8 mouse cellular contexts compared by ENCODE assay signal in the genomic region with DNA sequence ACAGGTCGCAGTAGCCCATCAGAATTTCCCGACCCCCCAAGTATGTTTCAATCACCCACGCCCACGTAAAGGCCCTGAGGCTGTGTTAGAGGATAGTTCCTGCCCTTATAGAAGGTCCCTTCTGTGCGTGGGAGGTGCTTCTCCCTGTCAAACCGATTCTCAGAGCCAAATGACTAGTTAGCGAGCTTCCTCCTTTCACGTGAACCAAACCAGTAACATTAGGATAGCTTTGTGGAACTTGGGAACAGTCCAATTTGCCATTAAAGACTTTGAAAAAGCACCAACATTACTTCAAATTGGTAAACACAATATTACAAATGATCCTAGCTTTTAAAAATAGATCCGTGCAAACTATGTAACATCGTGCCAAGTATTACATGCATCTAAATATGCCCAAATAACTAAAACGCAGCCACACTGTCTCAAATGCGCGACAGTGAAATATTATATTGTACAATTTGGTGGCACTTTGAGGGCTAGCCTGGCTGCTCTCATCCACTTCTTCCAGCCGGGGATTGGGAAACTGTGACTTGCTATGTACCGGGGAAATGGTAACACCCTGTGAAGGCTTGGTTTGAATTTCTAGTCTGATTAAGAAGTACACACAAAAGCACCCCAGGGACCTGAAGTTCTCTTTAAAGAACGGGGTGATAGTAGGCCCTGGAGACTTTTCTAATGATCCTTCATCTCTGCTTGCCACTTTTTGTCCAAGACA. TPM values are rescaled to one million over a fixed set of nuclear protein-coding genes. Genes with fewer than 3 reads are reported as not detected.
DNase-seq lines count a peak whose midpoint lies in the region; ATAC-seq and TF ChIP-seq lines count a peak whose summit lies in the region.

No protein-coding gene starts in this region.

- H3K4me3 ChIP-seq in ES-E14 (ENCODE audit: insufficient read depth in 1 of 2, low read depth in 1 of 2, low read length in 2 of 2, poor library complexity in 1 of 2, severe bottlenecking in 1 of 2): peak overlapping the region; percentile 51 to 62
- H3K4me3 ChIP-seq in embryonic facial prominence, embryonic 13.5 days: peak overlapping the region; percentile 43
- peak overlapping the region; percentile 43 for H3K4me3 ChIP-seq in hindbrain, embryonic 16.5 days (ENCODE audit: low read length)

- H3K4me1 ChIP-seq in ES-E14 (ENCODE audit: control insufficient read depth in 2 of 2, insufficient read depth in 2 of 2, low read length in 2 of 2, poor library complexity in 1 of 2): peaks cover 4 to 6% of the 10 kb centered on the region in 2 experiments; a peak in 3 of 4 replicates
- peaks cover 38% of the 10 kb centered on the region for H3K4me1 ChIP-seq in embryonic facial prominence, embryonic 13.5 days
- H3K4me1 ChIP-seq in hindbrain, embryonic 16.5 days (ENCODE audit: control insufficient read depth, insufficient read depth, low read depth, low read length): peaks cover 12% of the 10 kb centered on the region

- no peak overlapping the region for H3K27ac ChIP-seq in ES-E14 (ENCODE audit: insufficient read depth, low read depth, low read length, poor library complexity, severe bottlenecking)
- H3K27ac ChIP-seq in embryonic facial prominence, embryonic 13.5 days: no peak overlapping the region; the same call in 1 of the 2 replicates
- no peak overlapping the region for H3K27ac ChIP-seq in hindbrain, embryonic 16.5 days (ENCODE audit: low read depth, low read length)

- in situ Hi-C loops in ES-E14 (cut with MboI; ENCODE audit: low sequenced_read_pairs in 2 of 2, unreplicated experiment in 2 of 2): no loop called here

- no peaks in the 10 kb centered on the region for H3K9me3 ChIP-seq in ES-E14 (ENCODE audit: control insufficient read depth, insufficient read depth, low read depth, low read length)
- no peaks in the 10 kb centered on the region for H3K9me3 ChIP-seq in embryonic facial prominence, embryonic 13.5 days
- H3K9me3 ChIP-seq in hindbrain, embryonic 16.5 days (ENCODE audit: control insufficient read depth, low read length): no peaks in the 10 kb centered on the region

- WGBS in embryonic facial prominence, embryonic 13.5 days: 36% methylated on average over 16 of the region's 16 CpGs
- WGBS in hindbrain, embryonic 16.5 days: 45% methylated on average over 16 of the region's 16 CpGs

- peaks cover 38% of the 10 kb centered on the region for H3K27me3 ChIP-seq in embryonic facial prominence, embryonic 13.5 days
- H3K27me3 ChIP-seq in hindbrain, embryonic 16.5 days (replicated peaks; ENCODE audit: control insufficient read depth, insufficient read depth, low read length): peaks cover 3% of the 10 kb centered on the region

- DNase-seq in ES-E14 (ENCODE audit: low read depth, low spot score): no peak
- peak; percentile 57 for DNase-seq in lung, postnatal 36 days
- no peak for DNase-seq in thymus, adult 18-20 months
- DNase-seq in gastrocnemius, postnatal 4 days (ENCODE audit: low spot score in 2 of 2): no peak
- no peak for DNase-seq in urinary bladder, postnatal 4 days (ENCODE audit: low spot score in 2 of 2)

- no peaks in the 10 kb centered on the region for H3K36me3 ChIP-seq in ES-E14 (ENCODE audit: control insufficient read depth, insufficient read depth, low read length, poor library complexity, severe bottlenecking)
- peaks cover 5% of the 10 kb centered on the region; the same call in 1 of the 2 replicates for H3K36me3 ChIP-seq in embryonic facial prominence, embryonic 13.5 days
- no peaks in the 10 kb centered on the region for H3K36me3 ChIP-seq in hindbrain, embryonic 16.5 days (ENCODE audit: control insufficient read depth, insufficient read depth, low read length)

- ATAC-seq in embryonic facial prominence, embryonic 13.5 days (ENCODE audit: insufficient number of reproducible peaks, insufficient read depth, low FRiP score, low TSS enrichment, low read depth): no peak
- no peak for ATAC-seq in hindbrain, embryonic 16.5 days
- ATAC-seq in frontal cortex, adult (ENCODE audit: low TSS enrichment): no peak

- H3K9ac ChIP-seq in ES-E14 (ENCODE audit: insufficient read depth, low read depth, low read length, poor library complexity, severe bottlenecking): no peak overlapping the region
- H3K9ac ChIP-seq in embryonic facial prominence, embryonic 13.5 days: peak overlapping the region; percentile 54; the same call in 1 of the 2 replicates
- no peak overlapping the region; the same call in 1 of the 2 replicates for H3K9ac ChIP-seq in hindbrain, embryonic 16.5 days (ENCODE audit: low read depth, low read length)

- H3K4me2 ChIP-seq in embryonic facial prominence, embryonic 13.5 days: peak overlapping the region; percentile 76
- peak overlapping the region; percentile 84 for H3K4me2 ChIP-seq in hindbrain, embryonic 16.5 days (ENCODE audit: low read length)

TF ChIP-seq in ES-E14, 5 proteins besides CTCF, POLR2A, EP300 and RAD21:
- no peak for TF ChIP-seq MAFK (IDR thresholded peaks at IDR 0.05; ENCODE audit: insufficient read depth, low read depth, low read length)
- TF ChIP-seq HCFC1 (IDR thresholded peaks at IDR 0.05; ENCODE audit: borderline replicate concordance, insufficient read depth, low read length): no peak
- TF ChIP-seq ZNF384 (IDR thresholded peaks at IDR 0.05; ENCODE audit: low read depth, low read length): no peak
- no peak for TF ChIP-seq ZC3H11A (IDR thresholded peaks at IDR 0.05; ENCODE audit: borderline replicate concordance, low read depth, low read length)
- TF ChIP-seq CHD2 (IDR thresholded peaks at IDR 0.05; ENCODE audit: low read depth, low read length): no peak

RNA-seq across cellular contexts. Expression of gene Rabif, which starts 19.6 kb away (rescaled TPM):
- 23.3 and 24.9 TPM in 2 replicates for total RNA-seq in ES-E14 (2012; rRNA removed)
- 41.1 and 41.6 TPM in 2 replicates for polyA plus RNA-seq in embryonic facial prominence, embryonic 13.5 days (2015; fragmentation: Nextera tagmentation; extraction: Ambion mirVana)
- 78.8 and 81.5 TPM in 2 replicates for polyA plus RNA-seq in hindbrain, embryonic 16.5 days (2015; fragmentation: Nextera tagmentation; extraction: Ambion mirVana)
- total RNA-seq in gastrocnemius, postnatal 4 days (2021): 10 to 100 TPM; 12.0 to 13.5 TPM

RNA-seq across cellular contexts. Expression of gene Mgat4e, which starts 35.4 kb away (rescaled TPM):
- total RNA-seq in ES-E14 (2012; rRNA removed): 0.76 and 2.1 TPM in 2 replicates
- not detected in 2 replicates for polyA plus RNA-seq in embryonic facial prominence, embryonic 13.5 days (2015; fragmentation: Nextera tagmentation; extraction: Ambion mirVana)
- polyA plus RNA-seq in hindbrain, embryonic 16.5 days (2015; fragmentation: Nextera tagmentation; extraction: Ambion mirVana): not detected in 2 replicates
- not detected for total RNA-seq in gastrocnemius, postnatal 4 days (2021)

RNA-seq across cellular contexts. Expression of gene Kdm5b, which starts 45.9 kb away (rescaled TPM):
- 127 and 182 TPM in 2 replicates for total RNA-seq in ES-E14 (2012; rRNA removed)
- 88.9 and 93.9 TPM in 2 replicates for polyA plus RNA-seq in embryonic facial prominence, embryonic 13.5 days (2015; fragmentation: Nextera tagmentation; extraction: Ambion mirVana)
- 49.9 and 58.9 TPM in 2 replicates for polyA plus RNA-seq in hindbrain, embryonic 16.5 days (2015; fragmentation: Nextera tagmentation; extraction: Ambion mirVana)
- total RNA-seq in gastrocnemius, postnatal 4 days (2021): 10 to 100 TPM; 32.8 to 37.6 TPM

RNA-seq across cellular contexts. Expression of gene Klhl12, which starts 58.7 kb away (rescaled TPM):
- total RNA-seq in ES-E14 (2012; rRNA removed): 21.8 and 22.7 TPM in 2 replicates
- 31.7 and 33.1 TPM in 2 replicates for polyA plus RNA-seq in embryonic facial prominence, embryonic 13.5 days (2015; fragmentation: Nextera tagmentation; extraction: Ambion mirVana)
- 38.6 and 40.4 TPM in 2 replicates for polyA plus RNA-seq in hindbrain, embryonic 16.5 days (2015; fragmentation: Nextera tagmentation; extraction: Ambion mirVana)
- total RNA-seq in gastrocnemius, postnatal 4 days (2021): 10 to 100 TPM; 12.5 to 16.1 TPM
